Mouse (Mus musculus) forebrain, embryonic 15.5 days (tissue): ENCODE results near the gene Kirrel3. TPM values are rescaled to one million over a fixed set of nuclear protein-coding genes. Genes with fewer than 3 reads are reported as not detected.

Experiments used
- ATAC-seq: fragments of 200-750 bp; cut with Nextera tagmentation; replicated peaks from 2 replicates; pipeline ENCODE4 v1.8.0; 2017; ENCODE audit warnings: mild to moderate bottlenecking, moderate TSS enrichment, moderate library complexity
- H3K27ac ChIP-seq: fragments of 300-500 bp; sonication (generic); replicated peaks from 2 replicates; pipeline ENCODE4 v1.5.1; 2015; ENCODE audit warnings: mild to moderate bottlenecking, inconsistent platforms
- H3K27me3 ChIP-seq: fragments of 300-500 bp; sonication (generic); 2 replicates; pipeline ENCODE4 v1.6.1; 2015; ENCODE audit warnings: inconsistent platforms
- H3K36me3 ChIP-seq: fragments of 300-500 bp; sonication (generic); 2 replicates; pipeline ENCODE4 v1.6.1; 2015; ENCODE audit warnings: mild to moderate bottlenecking, inconsistent platforms
- H3K4me1 ChIP-seq: fragments of 300-500 bp; sonication (generic); 2 replicates; pipeline ENCODE4 v1.6.1; 2015; ENCODE audit warnings: inconsistent platforms
- H3K4me2 ChIP-seq: fragments of 300-500 bp; sonication (generic); replicated peaks from 2 replicates; pipeline ENCODE4 v1.6.1; 2015; ENCODE audit warnings: mild to moderate bottlenecking, inconsistent platforms
- H3K4me3 ChIP-seq: fragments of 300-500 bp; sonication (generic); 2 replicates; pipeline ENCODE4 v1.5.1; 2015; ENCODE audit warnings: mild to moderate bottlenecking, inconsistent platforms
- H3K9ac ChIP-seq: fragments of 300-500 bp; sonication (generic); replicated peaks from 2 replicates; pipeline ENCODE4 v1.6.1; 2015; ENCODE audit warnings: mild to moderate bottlenecking, inconsistent platforms
- H3K9me3 ChIP-seq: fragments of 300-500 bp; sonication (generic); 2 replicates; pipeline ENCODE4 v1.6.1; 2016; ENCODE audit warnings: inconsistent platforms
- WGBS: fragments of 180-500 bp; shearing (Covaris S2); methylation state at CpG from one replicate; pipeline ENCODE4 v1.1.7; 2015; ENCODE audit warnings: mixed read lengths; 5-methylcytosine and 5-hydroxymethylcytosine counted together
- polyA plus RNA-seq: library from polyadenylated mRNA; unstranded; fragments of >200 nt; fragmentation: Nextera tagmentation; extraction: Ambion mirVana; gene quantifications from 2 replicates; pipeline ENCODE4 v1.2.1, GENCODE M21; 2015

Kirrel3 gene
- polyA plus RNA-seq, 1 experiment from 2014 or later: 48.1 TPM

- Histone ChIP-seq H3K4me2 (no peak overlapping the region), H3K27ac (no peak overlapping the region), H3K4me3 (no peak overlapping the region), H3K27me3 (no peaks in the 10 kb centered on the region), H3K9ac (no peak overlapping the region), H3K9me3 (0 out of 2 replicates have a peak, but pooled peaks cover 2% of the 10 kb centered on the region), H3K4me1 (peaks cover 20% of the 10 kb centered on the region), H3K36me3 (no peaks in the 10 kb centered on the region)
- 92% methylated on average over 2 of the region's 2 CpGs for WGBS
- ATAC-seq: no peak
These were observed 283.3 kb downstream of the Kirrel3 start for GRCm38 (mm10) chr9:34768961-34769360.

GRCm38 (mm10) chr9:34770951-34771350 lies 285.3 kb downstream of the Kirrel3 start:
- H3K36me3 ChIP-seq: no peaks in the 10 kb centered on the region
- 72% methylated on average over 4 of the region's 4 CpGs for WGBS
- H3K9me3 ChIP-seq: 0 out of 2 replicates have a peak, but pooled peaks cover 2% of the 10 kb centered on the region
- H3K27ac ChIP-seq: peak overlapping the region; percentile 58
- H3K4me2 ChIP-seq: no peak overlapping the region
- H3K4me1 ChIP-seq: peaks cover 20% of the 10 kb centered on the region
- H3K9ac ChIP-seq: no peak overlapping the region
- 0 out of 2 replicates have a peak, but pooled peaks have one; percentile 14 for ATAC-seq
- no peaks in the 10 kb centered on the region for H3K27me3 ChIP-seq
- no peak overlapping the region for H3K4me3 ChIP-seq

GRCm38 (mm10) chr9:34771401-34771800 lies 285.7 kb downstream of the Kirrel3 start:
- H3K36me3 ChIP-seq: no peaks in the 10 kb centered on the region
- H3K4me3 ChIP-seq: no peak overlapping the region
- H3K27ac ChIP-seq: peak overlapping the region; percentile 58
- H3K4me2 ChIP-seq: no peak overlapping the region
- no peaks in the 10 kb centered on the region for H3K27me3 ChIP-seq
- 0 out of 2 replicates have a peak, but pooled peaks cover 2% of the 10 kb centered on the region for H3K9me3 ChIP-seq
- peaks cover 20% of the 10 kb centered on the region for H3K4me1 ChIP-seq
- H3K9ac ChIP-seq: no peak overlapping the region
- peak; percentile 48; the same call in 1 of the 2 replicates for ATAC-seq

- H3K27me3 ChIP-seq: no peaks in the 10 kb centered on the region
- no peak overlapping the region for H3K4me3 ChIP-seq
- H3K27ac ChIP-seq: peak overlapping the region; percentile 58
- 52% methylated on average over 9 of the region's 9 CpGs for WGBS
- H3K9me3 ChIP-seq: 0 out of 2 replicates have a peak, but pooled peaks cover 2% of the 10 kb centered on the region
- H3K4me2 ChIP-seq: no peak overlapping the region
- ATAC-seq: peak; percentile 57; the same call in 1 of the 2 replicates
- peaks cover 20% of the 10 kb centered on the region for H3K4me1 ChIP-seq
- no peaks in the 10 kb centered on the region for H3K36me3 ChIP-seq
- H3K9ac ChIP-seq: no peak overlapping the region
These were observed 286.3 kb downstream of the Kirrel3 start for GRCm38 (mm10) chr9:34772022-34772437.

- no peak overlapping the region for H3K4me3 ChIP-seq
- H3K36me3 ChIP-seq: no peaks in the 10 kb centered on the region
- no peaks in the 10 kb centered on the region for H3K9me3 ChIP-seq
- no peak for ATAC-seq
- WGBS: 92% methylated on average over 3 of the region's 3 CpGs
- 0 out of 2 replicates have a peak, but pooled peaks cover 3% of the 10 kb centered on the region for H3K4me1 ChIP-seq
- no peak overlapping the region for H3K27ac ChIP-seq
- H3K9ac ChIP-seq: no peak overlapping the region
- H3K27me3 ChIP-seq: no peaks in the 10 kb centered on the region
- no peak overlapping the region for H3K4me2 ChIP-seq
These were observed 295.7 kb downstream of the Kirrel3 start for GRCm38 (mm10) chr9:34781356-34781755.

GRCm38 (mm10) chr9:34787915-34788314 lies 302.2 kb downstream of the Kirrel3 start:
- H3K4me2 ChIP-seq: no peak overlapping the region
- ATAC-seq: no peak
- no peaks in the 10 kb centered on the region for H3K9me3 ChIP-seq
- H3K27ac ChIP-seq: no peak overlapping the region
- H3K36me3 ChIP-seq: no peaks in the 10 kb centered on the region
- H3K9ac ChIP-seq: no peak overlapping the region
- H3K27me3 ChIP-seq: no peaks in the 10 kb centered on the region
- no peak overlapping the region for H3K4me3 ChIP-seq
- peaks cover 7% of the 10 kb centered on the region; the same call in 1 of the 2 replicates for H3K4me1 ChIP-seq
- 55% methylated on average over 3 of the region's 3 CpGs for WGBS

- H3K4me3 ChIP-seq: no peak overlapping the region
- no peak overlapping the region for H3K4me2 ChIP-seq
- 43% methylated on average over 4 of the region's 4 CpGs for WGBS
- H3K27me3 ChIP-seq: no peaks in the 10 kb centered on the region
- no peak for ATAC-seq
- no peak overlapping the region for H3K27ac ChIP-seq
- no peaks in the 10 kb centered on the region for H3K9me3 ChIP-seq
- no peak overlapping the region for H3K9ac ChIP-seq
- peaks cover 4% of the 10 kb centered on the region; the same call in 1 of the 2 replicates for H3K4me1 ChIP-seq
- no peaks in the 10 kb centered on the region for H3K36me3 ChIP-seq
These were observed 309.5 kb downstream of the Kirrel3 start for GRCm38 (mm10) chr9:34795226-34795625.

- Histone ChIP-seq H3K4me3 (no peak overlapping the region), H3K9me3 (no peaks in the 10 kb centered on the region), H3K36me3 (no peaks in the 10 kb centered on the region), H3K4me2 (no peak overlapping the region), H3K27me3 (no peaks in the 10 kb centered on the region), H3K9ac (no peak overlapping the region), H3K4me1 (no peaks in the 10 kb centered on the region), H3K27ac (no peak overlapping the region)
- no peak for ATAC-seq
- WGBS: 60% methylated on average over 6 of the region's 6 CpGs
These were observed 312.1 kb downstream of the Kirrel3 start for GRCm38 (mm10) chr9:34797688-34798339.

- Histone ChIP-seq H3K9me3 (no peaks in the 10 kb centered on the region), H3K9ac (no peak overlapping the region), H3K4me3 (no peak overlapping the region), H3K4me1 (no peaks in the 10 kb centered on the region), H3K36me3 (no peaks in the 10 kb centered on the region), H3K27me3 (no peaks in the 10 kb centered on the region), H3K4me2 (no peak overlapping the region), H3K27ac (no peak overlapping the region)
- WGBS: 85% methylated on average over 6 of the region's 6 CpGs
- ATAC-seq: no peak
These were observed 316.0 kb downstream of the Kirrel3 start for GRCm38 (mm10) chr9:34801662-34802061.

GRCm38 (mm10) chr9:34806854-34807253 lies 321.2 kb downstream of the Kirrel3 start:
- Histone ChIP-seq H3K4me2 (no peak overlapping the region), H3K27ac (no peak overlapping the region), H3K9ac (no peak overlapping the region), H3K4me3 (no peak overlapping the region), H3K27me3 (no peaks in the 10 kb centered on the region), H3K9me3 (no peaks in the 10 kb centered on the region), H3K4me1 (no peaks in the 10 kb centered on the region), H3K36me3 (no peaks in the 10 kb centered on the region)
- ATAC-seq: no peak
- 85% methylated on average over 3 of the region's 3 CpGs for WGBS

- Histone ChIP-seq H3K9ac (no peak overlapping the region), H3K27me3 (no peaks in the 10 kb centered on the region)
These were observed 324.4 kb downstream of the Kirrel3 start for GRCm38 (mm10) chr9:34809993-34810513.

GRCm38 (mm10) chr9:34818325-34818976 lies 332.8 kb downstream of the Kirrel3 start:
- Histone ChIP-seq H3K27ac (peak overlapping the region; percentile 44), H3K4me3 (no peak overlapping the region), H3K9me3 (no peaks in the 10 kb centered on the region), H3K36me3 (no peaks in the 10 kb centered on the region), H3K4me2 (no peak overlapping the region), H3K9ac (no peak overlapping the region), H3K27me3 (no peaks in the 10 kb centered on the region), H3K4me1 (peaks cover 5% of the 10 kb centered on the region; the same call in 1 of the 2 replicates)
- 37% methylated on average over 10 of the region's 10 CpGs for WGBS
- 0 out of 2 replicates have a peak, but pooled peaks have one; percentile 41 for ATAC-seq

More at GRCm38 (mm10) chr9:34809993-34810513, 324.4 kb downstream of the Kirrel3 start:
- 65% methylated on average over 5 of the region's 5 CpGs for WGBS
- H3K36me3 ChIP-seq: no peaks in the 10 kb centered on the region
- no peak for ATAC-seq
- no peak overlapping the region for H3K27ac ChIP-seq
- no peak overlapping the region for H3K4me3 ChIP-seq
- no peaks in the 10 kb centered on the region for H3K4me1 ChIP-seq
- H3K9me3 ChIP-seq: no peaks in the 10 kb centered on the region
- H3K4me2 ChIP-seq: no peak overlapping the region
